Mouse (Mus musculus) adrenal gland, postnatal 36 days (tissue): ENCODE measurements at regions not wholly inside any gene's neighbourhood (a gene's known extent, or its start where the extent isn't known, plus 50 kb on each side); places are given as distances from the start of the nearest gene placed in this dataset.
A peak's percentile ranks its signal among the peaks of the same experiment; 100 is the strongest.

Source experiments
- DNase-seq, 2 experiments: peaks; one replicate each; pipeline ENCODE4 v3.0.0; 2021; ENCODE audit warnings: mixed read lengths in 1 of 2

DNA sequence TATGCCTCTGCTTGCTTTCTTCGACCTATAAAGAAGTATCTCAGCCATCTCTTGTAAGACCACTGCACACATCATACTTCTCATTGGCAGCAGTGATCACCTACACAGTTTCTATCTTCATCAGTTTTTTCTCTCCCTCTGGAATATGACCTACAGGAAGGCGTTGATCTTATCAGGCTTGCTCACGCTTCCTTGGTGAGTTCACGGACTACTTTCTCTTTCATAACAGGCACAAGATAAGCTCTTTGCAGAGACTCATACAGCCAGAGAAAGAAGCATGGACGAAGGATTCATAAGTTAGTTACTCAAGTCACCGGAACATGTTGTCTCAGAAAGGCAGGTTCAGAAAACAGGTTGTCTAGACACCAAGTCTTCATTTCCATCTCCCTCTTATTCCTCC lies 136.7 kb upstream of the Tbl1xr1 start:
- DNase-seq, result no peak

DNA sequence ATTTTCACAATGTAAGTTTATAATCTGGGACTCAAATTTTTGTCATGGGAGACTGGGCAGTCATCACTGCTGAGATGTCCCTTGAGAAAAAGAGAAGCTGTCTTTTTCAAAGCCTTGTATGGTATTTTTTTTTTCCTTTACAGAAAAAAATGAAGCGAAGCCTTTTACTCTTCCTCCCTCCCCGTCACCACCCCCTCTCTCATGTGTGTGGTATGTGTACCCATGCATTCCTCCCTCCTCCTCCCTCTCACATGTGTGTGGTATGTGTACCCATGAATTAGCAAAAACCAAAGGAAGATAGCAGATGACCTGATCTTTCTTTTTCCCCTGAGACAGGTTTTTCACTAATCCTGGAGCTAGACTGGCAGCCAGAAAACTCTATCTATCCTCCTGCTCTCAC lies 134.9 kb upstream of the Tbl1xr1 start:
- DNase-seq, result no peak

DNA sequence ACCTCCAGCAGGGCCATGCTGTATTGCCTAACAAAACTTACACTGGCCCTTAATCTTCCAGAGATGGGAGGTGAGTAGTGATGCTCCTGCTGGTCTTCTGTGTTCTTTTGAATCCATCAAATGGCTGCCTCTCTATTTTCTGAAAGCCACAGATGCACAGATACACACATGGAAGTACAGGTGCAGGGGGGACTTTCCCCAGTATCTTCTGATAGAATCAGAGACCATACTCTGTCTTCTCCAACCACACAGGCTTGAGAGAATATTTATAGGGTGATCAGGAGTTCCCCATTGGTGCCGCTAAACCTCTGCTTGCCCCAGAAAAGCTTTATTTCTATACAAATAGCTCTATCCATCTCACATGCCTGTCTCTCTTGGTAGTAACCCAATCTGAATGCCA lies 133.5 kb upstream of the Tbl1xr1 start:
- no peak for DNase-seq

DNA sequence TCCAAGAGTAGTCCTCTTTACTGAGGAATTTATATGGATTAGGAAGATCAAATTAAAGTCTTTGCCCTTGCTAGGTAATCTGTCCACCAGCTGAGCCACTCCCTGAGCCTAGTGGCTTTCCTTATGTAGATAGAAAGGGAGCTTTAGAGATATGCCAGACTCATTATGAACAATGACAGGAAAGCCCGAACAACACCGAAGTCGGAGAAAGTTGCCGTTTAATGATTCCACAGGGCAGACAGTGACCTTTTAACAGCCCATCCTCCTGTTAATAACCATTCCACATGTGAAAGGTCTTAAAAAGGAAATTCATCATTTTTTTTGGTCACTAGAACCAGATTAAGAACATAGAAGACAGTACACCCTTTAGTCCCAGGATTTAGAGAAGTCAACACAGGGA lies 130.7 kb upstream of the Tbl1xr1 start:
- DNase-seq, result no peak

DNA sequence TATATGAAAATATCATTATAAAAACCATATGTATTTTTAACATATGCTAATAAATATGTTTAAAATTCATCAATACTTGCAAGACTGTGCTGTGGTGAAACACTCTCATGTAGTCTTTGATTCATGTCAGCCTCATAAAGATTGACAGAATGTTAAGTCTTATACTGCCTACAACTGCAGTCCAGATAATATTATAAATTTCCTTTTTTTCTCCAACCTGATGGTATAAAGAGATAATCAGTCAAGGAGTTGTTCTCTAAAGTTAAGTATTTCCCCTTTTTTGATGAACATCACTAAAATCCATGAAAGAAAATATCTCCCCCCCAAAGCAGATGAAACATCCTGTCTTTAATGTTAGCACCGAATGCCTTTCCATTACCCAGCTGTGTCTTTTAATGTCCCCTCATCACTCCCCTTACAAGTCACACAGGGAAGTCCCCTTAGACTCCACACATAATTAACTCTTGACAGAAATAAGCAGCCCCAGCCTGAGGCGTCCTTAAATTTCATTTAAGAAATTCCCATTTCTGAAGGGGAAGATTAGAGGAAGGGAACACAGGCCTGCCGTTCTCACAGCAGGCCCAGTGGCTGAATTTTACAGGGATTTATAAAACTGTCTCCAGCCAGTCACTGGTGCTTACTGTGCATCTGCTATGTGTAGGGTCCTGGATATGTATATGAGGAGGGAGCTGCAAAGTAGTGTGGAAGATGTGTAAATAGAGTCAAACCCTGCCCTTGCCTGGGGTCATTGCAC lies 129.0 kb upstream of the Tbl1xr1 start:
- DNase-seq, result no peak

DNA sequence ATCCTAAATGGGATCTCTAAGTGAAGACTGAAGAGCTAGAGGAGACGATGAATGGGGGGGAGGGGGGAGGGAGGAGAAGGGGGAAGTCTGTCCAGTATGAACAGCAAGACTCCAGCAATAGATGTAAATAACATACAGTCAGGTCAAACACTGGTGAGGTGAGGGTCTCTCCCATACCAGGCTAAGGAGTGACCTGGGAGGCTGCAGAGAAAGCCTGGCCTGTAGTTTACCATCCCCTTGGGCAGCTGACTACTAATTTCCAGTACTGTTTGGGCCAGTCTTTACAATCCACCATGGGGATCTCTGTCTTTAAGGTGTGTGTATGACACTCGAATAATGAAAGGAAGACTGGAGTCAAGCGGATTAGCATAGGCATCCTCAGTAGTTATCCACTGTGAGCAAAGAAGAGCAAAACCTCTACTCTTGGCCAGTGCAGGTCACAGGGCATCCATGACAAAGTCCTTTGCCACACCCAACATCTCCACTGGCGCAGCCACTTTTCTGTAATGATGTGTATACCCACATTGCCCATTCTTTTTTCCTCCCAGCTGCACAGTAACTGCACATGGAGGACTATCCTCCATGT lies 128.3 kb upstream of the Tbl1xr1 start:
- DNase-seq, result no peak

DNA sequence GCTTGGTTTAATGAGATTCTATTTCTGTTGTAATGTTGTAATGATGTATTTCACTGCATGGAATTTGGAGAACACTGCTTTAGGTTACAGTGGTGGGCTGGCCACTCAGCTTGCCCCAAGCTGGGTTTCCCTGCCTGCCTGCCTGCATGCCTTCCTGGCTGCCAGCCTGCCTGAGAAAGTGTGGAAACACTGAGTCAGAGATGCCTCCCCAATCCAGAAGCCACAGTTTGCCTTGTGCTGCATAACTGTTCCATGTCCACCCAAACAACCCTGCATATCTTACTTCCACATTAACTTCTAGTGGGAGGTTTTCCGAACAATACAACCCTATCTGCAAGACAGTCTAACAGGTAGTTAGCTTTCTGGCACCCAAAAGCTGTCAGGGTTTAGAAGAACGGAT lies 127.0 kb upstream of the Tbl1xr1 start:
- DNase-seq, result peak; percentile 38 to 62

DNA sequence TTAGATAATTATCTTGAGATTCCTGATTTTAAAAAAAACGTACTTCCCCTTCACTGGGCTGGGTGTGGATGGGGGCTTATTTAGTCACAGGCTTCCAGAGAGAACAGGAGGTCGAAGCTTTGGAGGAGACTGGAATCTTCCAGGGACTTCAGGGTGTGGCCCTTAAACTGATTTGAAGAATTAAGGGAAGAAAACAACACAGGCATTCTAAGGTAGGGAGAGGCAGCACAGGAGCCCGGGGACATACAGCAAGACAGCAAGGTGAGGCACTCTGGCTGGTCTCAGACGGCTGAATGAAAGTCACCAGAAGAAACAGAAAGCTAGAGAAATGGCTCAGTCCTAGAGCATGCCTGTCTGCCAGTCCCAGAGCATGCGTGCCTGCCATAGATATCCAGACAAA lies 125.9 kb upstream of the Tbl1xr1 start:
- no peak for DNase-seq

DNA sequence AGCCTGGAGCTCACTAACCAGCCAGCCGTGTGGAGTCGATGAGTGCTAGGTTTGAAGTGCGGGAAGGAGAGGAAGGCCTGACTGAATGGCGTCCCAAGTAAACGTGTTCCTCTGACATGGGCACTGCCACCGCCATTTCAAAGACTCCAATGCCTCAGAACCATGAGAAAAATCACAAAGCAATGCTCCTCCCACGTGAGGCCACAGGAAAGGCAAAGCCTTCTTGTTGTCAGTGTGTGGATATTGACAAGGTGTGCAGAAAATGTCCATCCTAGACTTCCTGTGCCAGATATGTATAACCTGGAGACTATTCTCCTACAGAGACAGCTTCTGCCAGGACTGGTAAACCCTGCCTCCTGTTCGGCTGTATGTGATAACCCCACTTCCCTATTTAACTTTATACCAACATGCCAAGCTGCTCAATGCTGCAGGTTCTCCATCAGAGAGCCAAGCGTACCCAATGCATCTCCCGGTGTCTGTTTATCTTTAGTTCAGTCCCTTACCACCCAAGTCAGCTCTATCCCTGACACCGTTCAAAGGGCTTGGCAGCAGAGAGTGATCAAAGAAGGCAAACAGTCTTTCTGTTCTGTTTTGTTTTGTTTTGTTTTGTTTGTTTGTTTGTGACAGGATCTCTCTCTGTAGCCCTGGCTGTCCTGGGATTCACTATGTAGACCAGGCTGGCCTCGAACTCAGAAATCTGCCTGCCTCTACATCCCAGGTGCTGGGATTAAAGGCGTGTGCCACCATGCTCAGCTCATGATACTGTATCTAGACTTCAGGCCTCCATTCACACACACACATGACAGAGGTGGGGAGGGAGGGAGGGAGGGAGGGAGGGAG lies 124.8 kb upstream of the Tbl1xr1 start:
- DNase-seq, result no peak

DNA sequence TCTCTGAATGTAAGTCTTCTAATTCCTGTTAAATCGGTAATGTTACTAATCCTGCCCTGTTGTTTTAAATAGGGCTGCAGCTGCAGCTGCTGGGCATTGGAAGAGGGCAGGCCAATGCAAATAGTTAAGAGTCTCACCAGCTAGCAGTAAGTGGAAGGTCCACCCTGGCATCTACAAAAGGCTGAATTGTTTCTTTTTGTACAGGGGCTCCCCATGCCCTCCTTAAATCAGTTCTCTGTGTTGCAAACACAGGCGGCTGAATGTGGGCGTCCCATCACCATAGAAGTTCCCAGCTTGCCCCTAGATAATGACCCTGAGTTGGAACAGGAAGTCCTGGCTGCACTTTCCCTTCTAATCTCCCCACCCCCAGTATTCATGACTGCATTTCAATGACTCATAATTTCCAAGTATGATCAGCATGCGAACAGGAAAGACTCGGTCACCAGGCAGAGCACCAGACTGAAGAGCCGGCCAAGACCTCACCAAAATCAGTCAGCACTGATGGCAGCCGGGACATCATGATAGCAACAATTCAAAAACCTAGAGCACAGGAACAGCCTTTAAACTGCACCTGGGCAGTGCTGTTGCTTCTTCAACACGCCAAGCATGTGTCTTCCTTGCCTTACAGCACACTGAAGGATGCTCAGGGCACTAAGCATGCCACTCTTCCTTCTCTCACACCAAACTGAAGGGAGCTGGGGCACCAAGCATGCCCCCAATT lies 123.6 kb upstream of the Tbl1xr1 start:
- peak; percentile 70 to 75 for DNase-seq

DNA sequence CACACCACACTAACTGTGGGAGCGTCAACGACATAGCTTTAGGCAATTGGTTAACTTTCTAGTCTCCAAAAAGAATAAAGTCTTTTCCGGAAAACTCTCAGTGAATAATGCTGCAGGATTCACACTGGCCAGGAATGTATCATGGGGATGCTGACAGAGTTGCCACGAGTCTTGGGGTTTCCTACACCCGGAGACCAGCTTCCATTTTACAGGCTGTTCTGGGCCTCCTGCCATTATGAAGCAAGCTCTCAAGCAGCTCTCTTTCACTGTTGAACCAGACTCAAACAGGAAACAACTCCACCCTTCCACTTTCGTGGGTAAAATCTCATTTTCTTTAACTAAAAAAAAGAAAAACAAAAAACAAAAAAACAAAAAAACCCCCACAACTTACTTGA lies 123.0 kb upstream of the Tbl1xr1 start:
- peak in 1 of 2 experiments; percentile 24 for DNase-seq

DNA sequence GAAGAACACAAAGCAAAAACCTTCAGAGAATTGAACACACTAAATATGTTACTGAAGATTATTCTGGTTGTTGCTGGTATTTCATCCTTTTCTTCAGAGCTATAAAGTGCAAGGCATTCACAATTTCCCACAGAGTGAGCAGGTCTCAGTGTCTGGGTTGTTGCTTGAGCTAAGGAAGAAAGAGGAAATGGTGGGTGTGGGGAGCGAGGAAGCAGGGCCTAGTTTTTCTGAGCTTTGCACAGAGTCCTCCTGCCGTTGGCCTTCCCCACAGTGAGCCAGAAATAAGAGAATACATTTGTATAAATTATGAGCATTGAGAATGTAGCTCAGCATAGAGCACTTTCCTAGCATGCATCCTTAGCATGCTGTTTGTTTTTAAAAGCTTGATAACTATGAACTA lies 120.8 kb upstream of the Tbl1xr1 start:
- DNase-seq, result no peak

DNA sequence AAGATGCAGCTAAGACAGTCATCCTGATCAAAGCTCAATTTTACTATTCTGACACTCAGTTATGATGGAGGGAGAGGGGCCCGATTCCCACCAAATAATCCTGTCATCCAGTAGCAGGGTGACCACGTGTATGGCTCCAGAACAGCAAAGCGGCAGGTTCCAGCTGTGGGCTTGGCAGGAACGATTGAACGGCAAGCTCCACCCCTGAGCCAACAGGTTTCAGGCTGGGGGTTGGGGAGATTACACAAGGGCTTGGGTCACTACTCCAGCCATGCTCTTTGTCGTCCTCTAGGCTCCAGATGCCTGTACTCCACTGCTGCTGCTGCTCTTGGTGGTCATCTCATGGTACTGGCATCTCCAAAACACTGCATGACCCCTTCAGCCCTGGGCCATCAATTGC lies 119.3 kb upstream of the Tbl1xr1 start:
- DNase-seq, result peak in 1 of 2 experiments; percentile 23

DNA sequence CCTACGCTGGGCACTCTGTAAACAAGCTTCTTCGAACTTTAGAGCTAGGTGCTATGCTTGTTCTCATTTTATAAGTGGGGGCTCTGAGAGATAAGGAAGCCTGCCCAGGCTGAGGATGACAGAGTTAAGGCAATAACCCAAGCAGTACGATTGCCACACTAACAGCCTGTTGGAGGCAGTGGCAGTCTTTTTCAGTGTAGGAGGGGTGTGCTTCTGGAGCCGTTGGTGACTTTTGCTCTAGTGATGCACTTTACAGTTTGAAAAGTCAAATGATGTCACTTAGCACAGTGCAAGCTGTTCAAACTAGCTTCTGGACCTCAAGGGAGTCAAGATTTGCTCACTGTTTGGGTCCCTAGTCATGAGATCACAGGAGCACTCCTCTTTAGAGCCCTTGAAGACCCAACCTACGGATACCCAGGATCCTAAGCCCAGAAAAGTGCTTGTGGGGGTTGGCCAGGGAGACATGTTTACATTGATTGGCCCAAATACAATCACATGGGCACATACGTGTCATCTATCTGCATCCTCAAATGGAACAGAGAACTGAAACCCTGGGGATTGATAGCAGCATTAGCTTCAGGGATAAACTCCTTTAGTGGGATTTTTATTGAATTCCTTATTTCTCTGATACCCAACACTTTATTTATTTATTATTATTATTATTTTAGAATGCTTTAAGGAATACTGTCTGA lies 117.7 kb upstream of the Tbl1xr1 start:
- no peak for DNase-seq

DNA sequence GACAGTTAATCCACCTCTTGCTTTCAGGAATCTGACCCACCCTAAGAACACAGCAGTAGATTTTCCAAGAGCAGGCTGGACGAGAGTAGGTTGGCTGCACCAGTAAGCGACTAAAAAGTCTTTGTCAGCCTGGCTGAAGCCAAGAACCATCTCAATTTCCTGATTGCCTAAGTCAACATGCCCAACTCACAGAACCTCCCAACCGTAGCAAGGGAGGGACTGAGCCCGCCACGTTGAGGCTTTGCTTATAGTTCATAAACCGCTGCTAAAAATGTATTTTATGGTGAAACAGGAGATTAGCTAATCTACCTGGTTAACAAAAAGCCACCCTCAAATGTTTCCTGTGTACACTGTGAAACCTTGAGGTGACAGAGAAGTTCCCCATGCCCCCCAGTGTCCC lies 115.4 kb upstream of the Tbl1xr1 start:
- no peak for DNase-seq

DNA sequence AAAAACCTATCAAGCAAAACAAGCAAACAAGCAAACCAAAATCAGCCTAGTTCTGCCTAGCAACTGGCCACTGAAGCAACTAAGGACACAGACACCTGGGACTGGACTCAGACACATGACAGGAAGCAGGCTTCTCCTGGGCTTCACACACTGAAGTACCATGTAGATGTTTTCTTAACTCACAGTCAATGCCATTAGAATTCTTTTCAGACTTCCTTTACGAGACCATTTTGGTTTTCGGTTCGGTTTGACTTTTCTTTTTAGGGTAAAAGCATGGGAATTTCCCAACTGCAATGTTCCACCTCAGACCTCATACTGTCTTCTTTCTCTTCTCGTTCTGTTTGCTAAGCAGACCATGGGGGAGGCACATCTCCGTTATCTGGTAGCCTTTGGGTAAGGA lies 114.7 kb upstream of the Tbl1xr1 start:
- no peak for DNase-seq

DNA sequence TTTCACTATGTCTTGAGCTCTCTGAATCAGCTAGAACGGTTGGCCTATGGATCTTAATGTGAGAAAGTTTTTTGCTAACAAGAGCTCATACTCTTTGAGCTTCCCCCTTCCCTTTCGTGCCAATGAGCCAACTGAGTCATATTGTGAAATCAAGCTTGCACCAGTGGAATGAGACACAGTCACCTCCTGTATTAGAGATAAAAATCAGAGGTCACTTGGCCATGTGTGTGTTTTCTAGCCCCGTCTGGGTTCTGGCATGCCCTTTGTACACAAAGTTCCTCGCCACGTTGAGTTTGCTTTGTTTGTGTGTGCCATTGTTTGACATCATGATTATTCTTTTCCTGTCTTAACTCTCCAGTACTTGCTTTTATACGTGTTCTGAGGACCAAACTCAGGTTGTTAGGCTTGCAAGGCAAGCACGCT lies 114.1 kb upstream of the Tbl1xr1 start:
- peak; percentile 51 to 52 for DNase-seq

DNA sequence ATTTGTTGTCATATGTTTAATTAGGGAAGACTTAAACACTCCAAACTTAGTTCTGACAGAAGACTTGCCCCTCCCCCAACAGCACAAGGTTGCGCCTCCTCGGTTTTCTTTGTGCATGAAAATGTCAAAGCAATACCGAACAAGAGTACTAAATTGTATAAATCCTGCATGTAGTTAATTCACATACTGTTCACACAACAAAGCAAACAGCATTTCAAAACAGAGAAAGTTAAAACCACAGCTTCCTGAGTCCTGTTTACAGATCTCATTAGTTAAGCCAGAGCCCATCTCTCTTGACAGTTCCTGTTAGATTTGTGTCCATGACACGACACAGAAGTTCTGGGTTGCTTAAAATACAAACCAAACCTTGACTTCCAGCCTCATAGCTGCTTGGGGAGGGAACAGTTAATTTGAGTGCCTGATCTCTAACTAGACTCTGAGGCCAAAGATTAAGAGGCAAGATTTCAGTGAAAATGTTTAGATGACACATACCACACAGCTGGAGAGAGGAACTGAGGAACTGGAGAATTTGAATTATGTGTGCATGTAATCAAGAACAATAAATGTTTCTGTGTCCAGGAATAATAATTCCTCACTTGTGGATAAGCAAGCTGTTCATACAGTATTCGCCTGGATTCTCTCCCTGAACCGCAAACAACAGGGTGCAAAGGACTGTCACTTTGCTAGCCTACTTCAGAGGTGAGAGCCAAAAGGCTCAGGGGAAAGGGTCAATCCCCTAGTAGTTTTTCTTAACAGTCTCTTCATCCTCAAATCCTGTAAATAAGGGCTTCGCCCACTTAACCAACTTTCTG lies 113.3 kb upstream of the Tbl1xr1 start:
- DNase-seq, result no peak

DNA sequence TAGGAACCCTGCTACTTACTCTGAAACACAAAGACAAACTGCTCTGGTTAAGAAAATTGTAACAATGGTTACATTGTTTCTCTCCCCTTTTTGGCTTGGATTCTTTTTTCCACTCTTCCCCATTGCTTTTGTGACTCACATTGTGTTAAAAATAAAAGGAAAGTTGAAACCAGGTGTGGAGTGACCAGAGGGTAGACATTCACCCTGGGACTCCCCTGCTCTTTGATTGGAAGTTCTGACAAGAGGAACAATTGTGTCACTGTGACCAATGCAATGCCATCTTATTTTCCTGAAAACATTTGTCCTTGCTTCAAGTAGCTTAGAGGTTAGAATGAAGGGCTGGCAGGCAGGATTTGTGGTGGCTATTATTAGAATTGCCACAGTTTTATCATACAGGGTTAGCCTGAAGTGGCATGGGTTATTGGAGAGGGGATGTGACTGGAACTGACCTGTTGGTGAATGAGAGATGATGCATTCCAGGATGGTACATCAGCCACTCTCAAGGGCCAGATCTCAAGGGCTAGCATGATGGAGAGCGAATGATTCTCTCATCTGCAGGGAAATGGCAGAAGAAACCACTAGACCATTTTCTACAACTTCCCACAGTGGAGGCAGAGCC lies 112.6 kb upstream of the Tbl1xr1 start:
- DNase-seq, result no peak

DNA sequence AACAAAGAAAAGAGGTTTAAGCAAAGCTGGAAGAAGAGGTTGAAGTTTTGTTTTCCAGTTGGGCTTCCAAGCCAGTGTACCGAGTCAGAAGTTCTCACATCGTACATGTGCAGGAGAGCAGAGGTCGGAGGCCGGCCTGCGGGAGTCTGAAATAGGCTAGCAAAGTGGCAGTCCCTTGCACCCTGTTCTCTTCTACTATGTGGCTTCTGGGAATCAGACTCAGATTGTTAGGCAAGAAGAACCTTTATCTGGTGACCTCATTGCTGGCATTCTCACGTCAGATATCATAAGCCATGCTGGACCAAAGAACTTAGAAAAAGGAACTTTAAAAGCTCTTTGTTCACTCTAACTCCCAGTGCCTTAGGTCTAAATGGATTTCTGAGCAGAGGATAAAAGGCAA lies 112.0 kb upstream of the Tbl1xr1 start:
- no peak for DNase-seq

DNA sequence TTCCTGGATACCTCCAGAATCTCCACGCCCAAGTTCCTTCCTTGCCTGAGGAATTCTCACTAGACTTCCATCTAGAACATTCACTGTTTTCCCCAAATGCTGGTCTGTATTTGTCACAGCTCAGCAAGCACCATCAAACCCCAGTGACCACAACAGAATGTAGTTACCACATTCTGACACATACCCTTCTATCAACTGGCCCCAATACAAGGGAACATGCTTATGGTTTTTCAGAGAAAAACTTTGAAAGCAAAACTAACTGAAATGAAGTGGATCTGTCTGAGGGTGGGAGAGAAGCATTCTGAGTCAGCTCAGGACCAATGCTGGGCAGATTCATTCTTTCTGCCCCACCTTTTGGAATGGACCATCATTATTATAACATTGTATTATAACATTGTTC lies 110.9 kb upstream of the Tbl1xr1 start:
- DNase-seq, result no peak
